Mouse (Mus musculus) kidney, embryonic 15.5 days (tissue): ENCODE measurements at regions not wholly inside any gene's neighbourhood (a gene's known extent, or its start where the extent isn't known, plus 50 kb on each side); places are given as distances from the start of the nearest gene placed in this dataset.
A peak's percentile ranks its signal among the peaks of the same experiment; 100 is the strongest.

Experiments used
- ATAC-seq: fragments of 200-750 bp; cut with Nextera tagmentation; replicated peaks from 2 replicates; pipeline ENCODE4 v1.8.0; 2017; ENCODE audit warnings: moderate TSS enrichment; ENCODE audit not compliant: low FRiP score
- H3K27ac ChIP-seq: fragments of 300-500 bp; sonication (generic); 2 replicates; pipeline ENCODE4 v1.5.1; 2015; ENCODE audit warnings: mild to moderate bottlenecking, inconsistent platforms
- H3K27me3 ChIP-seq: fragments of 300-500 bp; sonication (generic); 2 replicates; pipeline ENCODE4 v1.6.1; 2015; ENCODE audit warnings: inconsistent platforms
- H3K36me3 ChIP-seq: fragments of 300-500 bp; sonication (generic); 2 replicates; pipeline ENCODE4 v1.6.1; 2015; ENCODE audit warnings: inconsistent platforms
- H3K4me1 ChIP-seq: fragments of 300-500 bp; sonication (generic); 2 replicates; pipeline ENCODE4 v1.6.1; 2015; ENCODE audit warnings: inconsistent platforms
- H3K4me2 ChIP-seq: fragments of 300-500 bp; sonication (generic); 2 replicates; pipeline ENCODE4 v1.6.1; 2015; ENCODE audit warnings: moderate library complexity, mild to moderate bottlenecking, inconsistent platforms
- H3K4me3 ChIP-seq: fragments of 300-500 bp; sonication (generic); replicated peaks from 2 replicates; pipeline ENCODE4 v1.5.1; 2015; ENCODE audit warnings: mild to moderate bottlenecking, inconsistent platforms
- H3K9ac ChIP-seq: fragments of 300-500 bp; sonication (generic); 2 replicates; pipeline ENCODE4 v1.6.1; 2015; ENCODE audit warnings: mild to moderate bottlenecking, inconsistent platforms
- H3K9me3 ChIP-seq: fragments of 300-500 bp; sonication (generic); replicated peaks from 2 replicates; pipeline ENCODE4 v1.6.1; 2016; ENCODE audit warnings: inconsistent platforms
- WGBS: fragments of 180-500 bp; shearing (Covaris S2); methylation state at CpG from one replicate; pipeline ENCODE4 v1.1.7; 2015; ENCODE audit warnings: mixed read lengths; 5-methylcytosine and 5-hydroxymethylcytosine counted together

GRCm38 (mm10) chr4:33705722-33706121 lies 218.7 kb upstream of the Cnr1 start:
- H3K4me1 ChIP-seq, result no peaks in the 10 kb centered on the region
- 94% methylated on average over 6 of the region's 6 CpGs for WGBS
- no peaks in the 10 kb centered on the region for H3K36me3 ChIP-seq
- ATAC-seq, result no peak
- no peak overlapping the region for H3K4me2 ChIP-seq
- H3K9ac ChIP-seq, result no peak overlapping the region
- H3K27ac ChIP-seq, result no peak overlapping the region
- H3K27me3 ChIP-seq, result no peaks in the 10 kb centered on the region
- no peak overlapping the region for H3K4me3 ChIP-seq
- H3K9me3 ChIP-seq, result no peaks in the 10 kb centered on the region

- no peak overlapping the region for H3K4me2 ChIP-seq
- ATAC-seq, result no peak
- H3K4me3 ChIP-seq, result no peak overlapping the region
- no peak overlapping the region for H3K9ac ChIP-seq
- no peaks in the 10 kb centered on the region for H3K36me3 ChIP-seq
- H3K4me1 ChIP-seq, result no peaks in the 10 kb centered on the region
- H3K27ac ChIP-seq, result no peak overlapping the region
- H3K9me3 ChIP-seq, result no peaks in the 10 kb centered on the region
- WGBS, result 57% methylated on average over 10 of the region's 10 CpGs
- H3K27me3 ChIP-seq, result no peaks in the 10 kb centered on the region
These were observed 217.6 kb upstream of the Cnr1 start for GRCm38 (mm10) chr4:33706785-33707184.

- H3K4me3 ChIP-seq, result no peak overlapping the region
- no peak overlapping the region for H3K27ac ChIP-seq
- no peaks in the 10 kb centered on the region for H3K36me3 ChIP-seq
- no peak for ATAC-seq
- H3K4me1 ChIP-seq, result no peaks in the 10 kb centered on the region
- H3K9ac ChIP-seq, result no peak overlapping the region
- H3K4me2 ChIP-seq, result no peak overlapping the region
- no peaks in the 10 kb centered on the region for H3K27me3 ChIP-seq
- H3K9me3 ChIP-seq, result no peaks in the 10 kb centered on the region
- WGBS, result 52% methylated on average over 20 of the region's 20 CpGs
These were observed 207.8 kb upstream of the Cnr1 start for GRCm38 (mm10) chr4:33716475-33717117.

GRCm38 (mm10) chr4:33720972-33721371 lies 203.4 kb upstream of the Cnr1 start:
- Histone ChIP-seq H3K36me3 (no peaks in the 10 kb centered on the region), H3K9ac (no peak overlapping the region), H3K27ac (no peak overlapping the region), H3K27me3 (no peaks in the 10 kb centered on the region), H3K4me3 (no peak overlapping the region), H3K9me3 (no peaks in the 10 kb centered on the region), H3K4me2 (no peak overlapping the region), H3K4me1 (no peaks in the 10 kb centered on the region)
- no peak for ATAC-seq
- 92% methylated on average over 10 of the region's 10 CpGs for WGBS

DNA sequence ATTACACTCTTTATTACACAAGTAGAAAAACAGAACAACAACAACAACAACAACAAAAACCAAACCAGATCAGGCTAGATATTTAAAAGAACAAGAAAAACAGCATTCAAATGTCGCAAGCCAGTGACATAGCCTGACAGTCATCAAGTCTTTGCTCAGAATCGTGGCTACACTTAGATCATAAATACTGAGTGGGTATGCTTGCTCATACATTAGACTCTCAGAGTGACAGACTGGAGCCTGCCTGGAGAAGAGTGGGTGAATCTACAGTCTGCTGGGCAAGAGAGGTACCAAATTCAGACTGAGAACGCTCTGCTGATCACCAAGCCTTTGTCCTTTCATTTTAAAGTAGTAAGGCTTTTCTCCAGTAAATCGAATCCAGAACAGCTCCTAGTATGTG lies 202.4 kb upstream of the Cnr1 start:
- Histone ChIP-seq H3K4me1 (no peaks in the 10 kb centered on the region), H3K4me3 (no peak overlapping the region), H3K36me3 (no peaks in the 10 kb centered on the region), H3K4me2 (no peak overlapping the region), H3K27ac (no peak overlapping the region), H3K9ac (no peak overlapping the region), H3K27me3 (no peaks in the 10 kb centered on the region), H3K9me3 (no peaks in the 10 kb centered on the region)
- WGBS, result 89% methylated on average over 4 of the region's 4 CpGs
- no peak for ATAC-seq

GRCm38 (mm10) chr4:33731837-33732236 lies 192.6 kb upstream of the Cnr1 start:
- H3K36me3 ChIP-seq, result no peaks in the 10 kb centered on the region
- peaks cover 16% of the 10 kb centered on the region for H3K4me1 ChIP-seq
- no peaks in the 10 kb centered on the region for H3K27me3 ChIP-seq
- no peak overlapping the region for H3K4me2 ChIP-seq
- H3K9ac ChIP-seq, result no peak overlapping the region
- no peak for ATAC-seq
- no peak overlapping the region for H3K27ac ChIP-seq
- no peak overlapping the region for H3K4me3 ChIP-seq
- WGBS, result 87% methylated on average over 4 of the region's 4 CpGs
- no peaks in the 10 kb centered on the region for H3K9me3 ChIP-seq

DNA sequence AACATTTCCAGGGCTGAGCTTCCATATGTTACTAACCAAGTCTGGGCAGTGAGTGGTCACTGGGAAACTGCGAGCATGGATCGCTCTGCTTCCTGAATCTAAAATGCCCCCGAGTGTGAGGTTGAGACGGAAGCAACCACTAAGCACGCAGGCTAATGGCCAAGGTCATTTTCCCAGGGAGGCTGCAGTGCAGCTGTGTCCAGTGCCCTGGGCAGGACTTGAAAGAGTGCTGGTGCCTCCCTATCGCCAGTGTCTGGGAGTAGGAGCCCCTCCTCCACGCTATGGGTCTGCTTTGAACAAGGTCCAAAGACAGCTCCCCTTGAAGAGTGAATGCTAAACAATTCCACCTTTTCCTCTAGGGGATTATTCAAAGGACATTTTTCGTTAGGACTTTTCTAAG lies 189.5 kb upstream of the Cnr1 start:
- H3K4me2 ChIP-seq, result peak overlapping the region; percentile 15; the same call in 1 of the 2 replicates
- no peak overlapping the region for H3K4me3 ChIP-seq
- no peaks in the 10 kb centered on the region for H3K27me3 ChIP-seq
- H3K9ac ChIP-seq, result no peak overlapping the region
- peaks cover 22% of the 10 kb centered on the region for H3K4me1 ChIP-seq
- H3K9me3 ChIP-seq, result no peaks in the 10 kb centered on the region
- no peaks in the 10 kb centered on the region for H3K36me3 ChIP-seq
- WGBS, result 16% methylated on average over 8 of the region's 8 CpGs
- ATAC-seq, result peak; percentile 77
- H3K27ac ChIP-seq, result peak overlapping the region; percentile 67

DNA sequence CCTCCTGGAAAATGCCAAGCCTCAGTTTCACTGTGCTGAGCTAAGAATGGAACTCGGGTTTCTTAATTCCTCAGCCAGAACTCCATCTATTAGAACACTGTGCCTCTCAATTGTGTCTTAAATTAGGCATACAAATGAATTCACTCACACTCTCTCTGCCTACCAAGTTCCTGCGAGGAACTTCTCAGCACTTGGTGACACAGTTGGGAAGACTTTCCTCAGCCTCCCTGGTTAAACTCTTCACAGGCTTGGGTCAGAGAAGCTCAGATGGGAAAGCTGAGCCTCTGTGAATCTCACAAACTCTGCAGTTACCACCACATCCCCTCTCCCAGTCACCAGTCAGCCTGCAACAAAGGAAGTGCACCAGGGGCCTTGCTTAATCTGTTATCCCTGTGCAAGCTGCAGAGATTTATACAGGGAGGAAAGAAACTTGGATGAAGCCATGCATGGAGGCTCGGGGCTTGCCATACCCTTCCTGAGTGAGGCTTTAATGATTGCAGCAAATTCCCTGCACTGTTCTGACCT lies 188.9 kb upstream of the Cnr1 start:
- Histone ChIP-seq H3K4me3 (no peak overlapping the region), H3K4me2 (no peak overlapping the region), H3K4me1 (peaks cover 22% of the 10 kb centered on the region), H3K36me3 (no peaks in the 10 kb centered on the region), H3K27me3 (no peaks in the 10 kb centered on the region), H3K27ac (peak overlapping the region; percentile 67), H3K9ac (no peak overlapping the region), H3K9me3 (no peaks in the 10 kb centered on the region)
- ATAC-seq, result peak; percentile 82
- WGBS, result 31% methylated on average over 3 of the region's 3 CpGs

DNA sequence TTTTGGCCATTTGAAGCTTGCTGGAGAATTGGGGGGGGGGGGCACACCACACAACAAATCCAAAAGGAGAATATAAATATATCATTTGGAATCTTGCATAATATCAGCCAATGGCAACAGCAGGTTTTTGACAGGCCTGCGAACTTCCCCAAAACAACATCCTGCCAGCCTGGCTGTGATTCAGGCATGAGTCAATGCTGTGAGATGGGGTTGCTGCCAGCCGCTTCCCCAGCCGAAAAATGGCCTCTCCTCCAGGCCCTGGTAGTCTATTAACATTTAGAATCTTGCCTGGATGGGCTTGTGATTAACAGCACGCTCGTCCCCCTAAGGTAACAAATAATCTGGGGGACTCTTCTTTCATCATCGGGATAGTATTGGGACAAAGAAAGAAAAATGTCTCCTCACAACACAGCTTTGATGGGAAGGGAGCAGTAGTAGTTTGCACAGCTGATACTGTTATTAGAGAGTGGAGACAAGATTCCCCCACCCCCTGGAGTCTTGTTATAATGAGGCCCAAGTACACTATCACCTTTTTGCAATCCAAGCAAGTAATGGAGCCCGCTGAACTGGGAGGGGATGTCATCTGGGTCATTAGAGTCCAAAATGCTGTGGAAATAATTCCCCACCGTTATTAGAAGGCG lies 188.2 kb upstream of the Cnr1 start:
- Histone ChIP-seq H3K9ac (no peak overlapping the region), H3K9me3 (no peaks in the 10 kb centered on the region), H3K4me1 (peaks cover 22% of the 10 kb centered on the region), H3K4me3 (no peak overlapping the region), H3K27me3 (no peaks in the 10 kb centered on the region), H3K27ac (peak overlapping the region; percentile 67), H3K36me3 (no peaks in the 10 kb centered on the region), H3K4me2 (no peak overlapping the region)
- 61% methylated on average over 9 of the region's 9 CpGs for WGBS
- ATAC-seq, result no peak

DNA sequence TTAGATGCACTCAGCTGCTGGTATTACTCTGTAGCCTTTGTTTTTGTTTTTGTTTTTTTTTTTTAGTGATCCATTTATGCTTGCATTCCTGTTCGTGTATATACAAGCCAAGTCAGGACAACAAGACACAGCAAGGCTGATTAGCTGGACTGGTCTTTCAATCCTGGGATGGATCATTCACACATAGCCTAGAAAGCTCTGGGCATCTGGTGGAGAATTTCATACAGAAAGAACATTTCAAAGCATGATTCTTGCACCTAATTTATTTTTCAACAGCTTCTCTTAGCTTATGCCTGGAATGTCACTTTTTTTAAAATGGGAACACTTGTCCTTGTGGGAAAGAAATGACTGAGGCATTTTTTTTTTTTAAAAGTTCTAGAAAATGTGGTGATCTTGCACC lies 187.1 kb upstream of the Cnr1 start:
- H3K4me1 ChIP-seq, result peaks cover 22% of the 10 kb centered on the region
- H3K4me2 ChIP-seq, result no peak overlapping the region
- H3K4me3 ChIP-seq, result no peak overlapping the region
- WGBS, result 66% methylated on average over 1 of the region's 1 CpGs
- H3K27ac ChIP-seq, result no peak overlapping the region
- H3K27me3 ChIP-seq, result no peaks in the 10 kb centered on the region
- no peak for ATAC-seq
- no peaks in the 10 kb centered on the region for H3K9me3 ChIP-seq
- no peaks in the 10 kb centered on the region for H3K36me3 ChIP-seq
- no peak overlapping the region for H3K9ac ChIP-seq

DNA sequence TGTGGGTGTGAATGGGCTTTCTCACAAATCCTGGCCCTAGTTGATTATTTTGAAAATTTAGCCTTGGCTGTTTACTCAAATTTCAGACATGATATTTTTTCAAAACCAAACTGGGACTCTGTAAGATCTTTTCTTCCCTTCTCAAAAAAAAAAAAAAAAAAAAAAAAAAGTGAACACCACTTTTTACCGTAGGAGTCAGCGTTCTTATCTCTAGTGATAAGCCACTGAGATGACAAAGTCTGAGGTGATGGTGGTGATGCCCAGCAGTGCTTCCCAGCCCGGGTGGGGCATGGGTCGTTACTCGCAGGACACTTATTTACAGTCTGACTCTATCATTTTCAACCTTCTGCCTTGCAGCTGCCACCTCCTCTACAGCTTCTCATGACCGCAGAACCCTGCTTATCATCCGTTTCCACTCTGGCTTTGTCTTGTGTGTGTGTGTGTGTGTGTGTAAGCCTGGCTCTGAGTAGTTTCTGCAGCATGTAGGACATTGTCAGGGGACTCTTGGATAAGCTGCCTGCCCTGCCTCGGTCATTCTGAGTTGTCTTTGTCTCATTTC lies 186.5 kb upstream of the Cnr1 start:
- Histone ChIP-seq H3K4me2 (no peak overlapping the region), H3K27ac (no peak overlapping the region), H3K9me3 (no peaks in the 10 kb centered on the region), H3K4me3 (no peak overlapping the region), H3K9ac (no peak overlapping the region), H3K4me1 (peaks cover 22% of the 10 kb centered on the region), H3K36me3 (no peaks in the 10 kb centered on the region), H3K27me3 (no peaks in the 10 kb centered on the region)
- 45% methylated on average over 8 of the region's 8 CpGs for WGBS
- ATAC-seq, result no peak

- Histone ChIP-seq H3K9ac (no peak overlapping the region), H3K4me3 (no peak overlapping the region), H3K36me3 (no peaks in the 10 kb centered on the region), H3K27me3 (no peaks in the 10 kb centered on the region), H3K4me1 (peaks cover 22% of the 10 kb centered on the region), H3K9me3 (no peaks in the 10 kb centered on the region), H3K4me2 (no peak overlapping the region), H3K27ac (no peak overlapping the region)
- no peak for ATAC-seq
- WGBS, result 53% methylated on average over 8 of the region's 8 CpGs
These were observed 185.0 kb upstream of the Cnr1 start for GRCm38 (mm10) chr4:33739211-33739904.
